ENCODE assay signal across 10 mouse cellular contexts in the genomic region with DNA sequence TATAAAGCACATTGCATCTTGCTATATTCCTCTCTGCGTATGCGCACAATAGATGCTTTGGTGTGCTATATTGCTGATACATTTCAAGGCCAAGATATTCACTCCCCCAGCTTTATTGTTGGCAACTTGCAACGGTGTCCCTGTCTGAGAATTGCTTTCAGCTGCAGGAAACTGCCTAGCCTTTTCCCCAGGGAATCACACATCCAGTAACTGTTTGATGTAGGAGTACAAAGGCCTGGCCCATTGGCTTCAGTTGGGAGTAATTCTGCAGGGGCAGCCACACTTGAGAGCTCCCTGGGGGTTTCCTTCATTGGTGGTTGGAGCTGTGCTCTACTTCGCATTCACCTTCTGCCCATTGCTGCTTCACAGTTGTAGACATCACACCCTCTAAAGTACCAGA.
A peak's percentile ranks its signal among the peaks of the same experiment; 100 is the strongest.
DNase-seq lines count a peak whose midpoint lies in the region; ATAC-seq and TF ChIP-seq lines count a peak whose summit lies in the region.
"Had no signal": no experiment of that assay in that cellular context is flagged by ENCODE, and none has a peak within 500 bp of the region (broad histone marks: within the 10 kb centered on the region; RNA-seq: fewer than 3 reads in every experiment).

No protein-coding gene starts in this region.

- no peak overlapping the region for H3K4me2 ChIP-seq in kidney, postnatal 0 days (ENCODE audit: low read length)
- H3K4me2 ChIP-seq in embryonic facial prominence, embryonic 14.5 days (ENCODE audit: low read depth, low read length), result no peak overlapping the region
- H3K4me2 ChIP-seq in limb, embryonic 13.5 days (replicated peaks), result no peak overlapping the region
- no peak overlapping the region for H3K4me2 ChIP-seq in intestine, embryonic 15.5 days (replicated peaks)
- H3K4me2 ChIP-seq: heart, embryonic 13.5 days; liver, embryonic 15.5 days had no signal

- 47% methylated on average over 4 of the region's 4 CpGs for WGBS in kidney, postnatal 0 days
- 49% methylated on average over 4 of the region's 4 CpGs for WGBS in embryonic facial prominence, embryonic 14.5 days
- WGBS in limb, embryonic 13.5 days, result 38% methylated on average over 4 of the region's 4 CpGs
- 60% methylated on average over 4 of the region's 4 CpGs for whole genome bisulfite sequencing in intestine, embryonic 15.5 days

- no peak for TF ChIP-seq CTCF in kidney, postnatal 0 days (IDR thresholded peaks at IDR 0.05; ENCODE audit: low read depth)

- peak; percentile 14 for DNase-seq in kidney, postnatal 0 days (ENCODE audit: low spot score)
- no peak for DNase-seq in kidney, adult 9 months
- DNase-seq in embryonic facial prominence, embryonic 14.5 days (ENCODE audit: low spot score), result peak; percentile 40
- peak; percentile 39 for DNase-seq in testis, postnatal 10 days (ENCODE audit: low spot score)
- no peak for DNase-seq in layer of hippocampus, adult 8-10 months (ENCODE audit: low spot score in 2 of 2)
- DNase-seq: kidney, adult 2 months had no signal

- no peak overlapping the region for H3K9ac ChIP-seq in kidney, postnatal 0 days (ENCODE audit: low read depth, low read length)
- H3K9ac ChIP-seq in embryonic facial prominence, embryonic 14.5 days (ENCODE audit: low read depth, low read length), result no peak overlapping the region
- H3K9ac ChIP-seq in limb, embryonic 13.5 days, result no peak overlapping the region
- no peak overlapping the region for H3K9ac ChIP-seq in intestine, embryonic 15.5 days
- H3K9ac ChIP-seq: heart, embryonic 13.5 days; liver, embryonic 15.5 days had no signal

- no peaks in the 10 kb centered on the region for H3K9me3 ChIP-seq in kidney, postnatal 0 days (replicated peaks; ENCODE audit: low read length)
- no peaks in the 10 kb centered on the region for H3K9me3 ChIP-seq in embryonic facial prominence, embryonic 14.5 days (ENCODE audit: control insufficient read depth, low read length)
- H3K9me3 ChIP-seq in limb, embryonic 13.5 days, result no peaks in the 10 kb centered on the region
- H3K9me3 ChIP-seq in intestine, embryonic 15.5 days, result no peaks in the 10 kb centered on the region
- H3K9me3 ChIP-seq: heart, embryonic 13.5 days; liver, embryonic 15.5 days had no signal

- H3K27ac ChIP-seq in kidney, postnatal 0 days, result no peak overlapping the region
- no peak overlapping the region for H3K27ac ChIP-seq in embryonic facial prominence, embryonic 14.5 days (replicated peaks; ENCODE audit: low read depth, low read length)
- no peak overlapping the region; the same call in 1 of the 2 replicates for H3K27ac ChIP-seq in limb, embryonic 13.5 days
- H3K27ac ChIP-seq in intestine, embryonic 15.5 days, result no peak overlapping the region
- H3K27ac ChIP-seq: heart, embryonic 13.5 days; liver, embryonic 15.5 days had no signal

- no peaks in the 10 kb centered on the region for H3K4me1 ChIP-seq in kidney, postnatal 0 days (replicated peaks; ENCODE audit: insufficient read depth, low read length)
- peaks cover 4% of the 10 kb centered on the region; the same call in 1 of the 2 replicates for H3K4me1 ChIP-seq in embryonic facial prominence, embryonic 14.5 days (ENCODE audit: control insufficient read depth, insufficient read depth, low read length)
- H3K4me1 ChIP-seq in limb, embryonic 13.5 days, result peaks cover 8% of the 10 kb centered on the region
- no peaks in the 10 kb centered on the region for H3K4me1 ChIP-seq in intestine, embryonic 15.5 days (replicated peaks)
- H3K4me1 ChIP-seq: heart, embryonic 13.5 days; liver, embryonic 15.5 days had no signal

- H3K4me3 ChIP-seq in kidney, postnatal 0 days (replicated peaks; ENCODE audit: low read depth, low read length), result no peak overlapping the region
- no peak overlapping the region for H3K4me3 ChIP-seq in embryonic facial prominence, embryonic 14.5 days (ENCODE audit: low read depth, low read length)
- no peak overlapping the region for H3K4me3 ChIP-seq in limb, embryonic 13.5 days
- H3K4me3 ChIP-seq in intestine, embryonic 15.5 days (replicated peaks), result no peak overlapping the region
- H3K4me3 ChIP-seq: heart, embryonic 13.5 days; liver, embryonic 15.5 days had no signal

- no peak for ATAC-seq in kidney, postnatal 0 days (replicated peaks; ENCODE audit: low FRiP score, low read depth)
- ATAC-seq in embryonic facial prominence, embryonic 14.5 days (ENCODE audit: low read depth), result no peak
- peak; percentile 32; the same call in 1 of the 2 replicates for ATAC-seq in limb, embryonic 13.5 days (ENCODE audit: low FRiP score, low read depth)
- ATAC-seq in intestine, embryonic 15.5 days, result no peak

- H3K27me3 ChIP-seq in kidney, postnatal 0 days (ENCODE audit: insufficient read depth, low read length), result no peaks in the 10 kb centered on the region
- no peaks in the 10 kb centered on the region for H3K27me3 ChIP-seq in embryonic facial prominence, embryonic 14.5 days (replicated peaks; ENCODE audit: control insufficient read depth, insufficient read depth, low read length)
- H3K27me3 ChIP-seq in limb, embryonic 13.5 days, result no peaks in the 10 kb centered on the region
- H3K27me3 ChIP-seq in intestine, embryonic 15.5 days (replicated peaks), result no peaks in the 10 kb centered on the region
- H3K27me3 ChIP-seq: heart, embryonic 13.5 days; liver, embryonic 15.5 days had no signal

- H3K36me3 ChIP-seq in kidney, postnatal 0 days (ENCODE audit: insufficient read depth, low read length), result no peaks in the 10 kb centered on the region
- no peaks in the 10 kb centered on the region for H3K36me3 ChIP-seq in embryonic facial prominence, embryonic 14.5 days (ENCODE audit: control insufficient read depth, insufficient read depth, low read length)
- H3K36me3 ChIP-seq in limb, embryonic 13.5 days, result no peaks in the 10 kb centered on the region
- no peaks in the 10 kb centered on the region for H3K36me3 ChIP-seq in intestine, embryonic 15.5 days
- H3K36me3 ChIP-seq: heart, embryonic 13.5 days; liver, embryonic 15.5 days had no signal

Comparison
In these comparisons a context has a peak if more than half of its experiments do, and no peak if none do; other contexts are left out.
1. DNase-seq: peak in kidney, postnatal 0 days (single experiment), embryonic facial prominence, embryonic 14.5 days (single experiment) and testis, postnatal 10 days (single experiment); none in kidney, adult 9 months (single experiment) and layer of hippocampus, adult 8-10 months (0 of 2).